Mouse (Mus musculus) heart, adult 2 months (tissue): ENCODE results near the gene Eda. TPM values are rescaled to one million over a fixed set of nuclear protein-coding genes. Genes with fewer than 3 reads are reported as not detected.

Experiments used
- DNase-seq, 2 experiments: peaks; one replicate each; pipeline ENCODE4 v3.0.0; 2021
- H3K27ac ChIP-seq: fragments of 200-600 bp; 2 replicates; pipeline ENCODE4 v1.8.1; 2022
- H3K27me3 ChIP-seq: fragments of 200-500 bp; 2 replicates; pipeline ENCODE4 v1.6.1; 2012; ENCODE audit warnings: mild to moderate bottlenecking, low read length, inconsistent platforms, mixed read lengths; ENCODE audit not compliant: control insufficient read depth, insufficient read depth
- H3K36me3 ChIP-seq: fragments of 200-500 bp; 2 replicates; pipeline ENCODE4 v1.6.1; 2012; ENCODE audit warnings: low read length, inconsistent platforms; ENCODE audit not compliant: control insufficient read depth, insufficient read depth
- H3K4me1 ChIP-seq: fragments of 200-500 bp; 2 replicates; pipeline ENCODE4 v1.6.1; 2011; ENCODE audit warnings: low read length; ENCODE audit not compliant: control insufficient read depth, insufficient read depth
- H3K4me3 ChIP-seq: fragments of 200-600 bp; 2 replicates; pipeline ENCODE4 v1.8.1; 2022
- H3K79me2 ChIP-seq: fragments of 200-500 bp; replicated peaks from 2 replicates; pipeline ENCODE4 v1.6.1; 2012; ENCODE audit warnings: mild to moderate bottlenecking, inconsistent platforms, low read length, moderate library complexity, mixed read lengths; ENCODE audit not compliant: control insufficient read depth, insufficient read depth
- H3K9ac ChIP-seq: fragments of 200-500 bp; 2 replicates; pipeline ENCODE4 v1.6.1; 2012; ENCODE audit warnings: low read depth, mild to moderate bottlenecking, control low read depth, inconsistent platforms, low read length, mixed read lengths
- CTCF ChIP-seq: fragments of 200-600 bp; IDR thresholded peaks from 2 replicates; pipeline ENCODE4 v1.8.1; 2022; ENCODE audit warnings: antibody characterized with exemption, mild to moderate bottlenecking, moderate library complexity
- EP300 ChIP-seq: fragments of 200-500 bp; IDR thresholded peaks from 2 replicates; pipeline ENCODE4 v1.6.1; 2011; ENCODE audit warnings: low read depth, low read length, control low read depth; ENCODE audit not compliant: insufficient read depth
- POLR2A ChIP-seq: fragments of 200-500 bp; IDR thresholded peaks from 2 replicates; pipeline ENCODE4 v1.6.1; 2011; ENCODE audit warnings: mild to moderate bottlenecking, low read depth, low read length, control low read depth; ENCODE audit not compliant: insufficient read depth
- WGBS: fragments of 180-500 bp; shearing (Covaris S2); methylation state at CpG from one replicate; pipeline ENCODE4 v1.1.7; 2018; 5-methylcytosine and 5-hydroxymethylcytosine counted together
- intact Hi-C: fragments of 180-260 bp; cut with DNase I; formaldehyde crosslinking; loops from one replicate; pipeline ENCODE4 v1.15.1; 2025
- polyA plus RNA-seq: library from polyadenylated mRNA; depleted of rRNA; stranded (reverse); fragments of >200 nt; gene quantifications from 2 replicates; pipeline ENCODE4 v1.2.3, GENCODE M21; 2012
- total RNA-seq, 2 experiments: library from RNA; stranded (reverse); gene quantifications; 2 replicates each; pipeline ENCODE4 v1.2.3; 2021

Gene Eda
- total and polyA plus RNA-seq, 3 experiments, result 1.4 to 2.3 (median 1.7) TPM

- TF ChIP-seq POLR2A (no peak), CTCF (no peak), EP300 (no peak)
- intact Hi-C loops, result no loop called here
- Histone ChIP-seq H3K79me2 (no peaks in the 10 kb centered on the region), H3K27me3 (no peaks in the 10 kb centered on the region), H3K36me3 (no peaks in the 10 kb centered on the region), H3K27ac (no peak overlapping the region), H3K9ac (no peak overlapping the region), H3K4me1 (no peaks in the 10 kb centered on the region), H3K4me3 (no peak overlapping the region)
- DNase-seq, result no peak
These were observed 338.2 kb downstream of the Eda start for GRCm38 (mm10) chrX:100313652-100314051.

GRCm38 (mm10) chrX:100314172-100314902, 338.9 kb downstream of the Eda start:
- H3K9ac ChIP-seq, result no peak overlapping the region
- DNase-seq, result no peak
- H3K27ac ChIP-seq, result no peak overlapping the region
- intact Hi-C loops, result no loop called here
- no peak for TF ChIP-seq POLR2A
- TF ChIP-seq CTCF, result no peak
- no peak for TF ChIP-seq EP300
- H3K27me3 ChIP-seq, result no peaks in the 10 kb centered on the region
- H3K79me2 ChIP-seq, result no peaks in the 10 kb centered on the region
- no peak overlapping the region for H3K4me3 ChIP-seq
- H3K36me3 ChIP-seq, result no peaks in the 10 kb centered on the region
- H3K4me1 ChIP-seq, result no peaks in the 10 kb centered on the region

DNA sequence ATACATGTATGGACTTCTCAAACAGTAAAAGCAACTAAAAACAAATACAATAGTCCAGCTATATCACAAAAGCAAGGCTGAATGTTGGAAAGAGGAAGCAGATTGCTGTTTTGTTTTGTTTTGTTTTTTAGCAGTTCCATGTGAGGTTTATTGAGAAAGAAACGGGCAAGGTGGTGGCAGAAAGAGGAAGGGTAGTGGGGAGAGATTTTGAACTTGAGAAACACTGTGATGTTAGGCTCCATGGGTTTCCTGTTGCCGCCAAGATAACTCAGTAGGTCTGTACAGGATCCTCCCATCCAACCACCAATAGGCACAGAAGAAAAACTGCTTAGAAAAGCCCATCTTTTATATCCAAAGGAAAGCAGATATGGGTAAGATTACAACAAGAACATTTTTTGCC, 365.3 kb downstream of the Eda start:
- Histone ChIP-seq H3K27me3 (no peaks in the 10 kb centered on the region), H3K9ac (no peak overlapping the region), H3K36me3 (no peaks in the 10 kb centered on the region), H3K27ac (no peak overlapping the region), H3K4me1 (no peaks in the 10 kb centered on the region), H3K79me2 (no peaks in the 10 kb centered on the region), H3K4me3 (no peak overlapping the region)
- no peak for TF ChIP-seq POLR2A
- no peak for TF ChIP-seq CTCF
- TF ChIP-seq EP300, result no peak
- intact Hi-C loops, result no loop called here
- no peak for DNase-seq
- WGBS, result 62% methylated on average over 2 of the region's 2 CpGs

DNA sequence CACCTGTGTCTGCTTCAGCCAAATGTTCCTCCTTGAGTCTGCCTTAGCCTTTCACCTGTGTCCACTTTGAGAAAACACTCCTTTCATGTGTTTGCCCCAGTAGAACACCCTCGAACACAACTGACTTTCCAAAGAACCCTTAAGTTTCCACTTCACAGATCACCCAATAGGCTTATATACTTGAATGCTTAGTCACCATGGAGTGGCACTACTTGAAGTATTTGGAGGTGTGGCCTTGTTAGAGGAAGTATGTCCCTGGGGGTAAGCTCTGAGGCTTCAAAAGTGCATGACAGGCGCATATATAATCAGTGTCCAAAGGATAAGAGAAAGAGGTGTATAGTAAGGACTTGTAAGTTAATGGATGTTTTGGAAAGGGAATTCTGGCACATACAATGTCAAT, 369.0 kb downstream of the Eda start:
- intact Hi-C loops, result no loop called here
- Histone ChIP-seq H3K9ac (no peak overlapping the region), H3K4me1 (no peaks in the 10 kb centered on the region), H3K27ac (no peak overlapping the region), H3K36me3 (no peaks in the 10 kb centered on the region), H3K27me3 (no peaks in the 10 kb centered on the region), H3K79me2 (no peaks in the 10 kb centered on the region), H3K4me3 (no peak overlapping the region)
- WGBS, result 74% methylated on average over 2 of the region's 2 CpGs
- DNase-seq, result no peak
- no peak for TF ChIP-seq CTCF
- no peak for TF ChIP-seq POLR2A
- no peak for TF ChIP-seq EP300

- DNase-seq, result no peak
- H3K27me3 ChIP-seq, result no peaks in the 10 kb centered on the region
- WGBS, result 80% methylated on average over 2 of the region's 2 CpGs
- TF ChIP-seq POLR2A (no peak), CTCF (no peak), EP300 (no peak)
- H3K9ac ChIP-seq, result no peak overlapping the region
- no peaks in the 10 kb centered on the region for H3K36me3 ChIP-seq
- intact Hi-C loops, result no loop called here
- H3K4me3 ChIP-seq, result no peak overlapping the region
- H3K4me1 ChIP-seq, result no peaks in the 10 kb centered on the region
- no peaks in the 10 kb centered on the region for H3K79me2 ChIP-seq
- H3K27ac ChIP-seq, result no peak overlapping the region
These were observed 381.6 kb downstream of the Eda start for GRCm38 (mm10) chrX:100356974-100357373.

- TF ChIP-seq POLR2A (no peak), CTCF (no peak), EP300 (no peak)
- H3K4me3 ChIP-seq, result no peak overlapping the region
- intact Hi-C loops, result no loop called here
- no peaks in the 10 kb centered on the region for H3K79me2 ChIP-seq
- 95% methylated on average over 1 of the region's 1 CpGs for WGBS
- H3K27ac ChIP-seq, result no peak overlapping the region
- H3K9ac ChIP-seq, result no peak overlapping the region
- no peaks in the 10 kb centered on the region for H3K36me3 ChIP-seq
- no peak for DNase-seq
- no peaks in the 10 kb centered on the region for H3K4me1 ChIP-seq
- H3K27me3 ChIP-seq, result no peaks in the 10 kb centered on the region
These were observed 414.5 kb downstream of the Eda start for GRCm38 (mm10) chrX:100389887-100390286.
